Mouse (Mus musculus) midbrain, embryonic 16.5 days (tissue): ENCODE measurements around the gene Ice1. TPM values are rescaled to one million over a fixed set of nuclear protein-coding genes. Genes with fewer than 3 reads are reported as not detected.
A peak's percentile ranks its signal among the peaks of the same experiment; 100 is the strongest.

Experiments
- ATAC-seq: fragments of 200-750 bp; cut with Nextera tagmentation; 2 replicates; pipeline ENCODE4 v1.8.0; 2017; ENCODE audit warnings: moderate TSS enrichment
- H3K27ac ChIP-seq: fragments of 300-500 bp; sonication (generic); 2 replicates; pipeline ENCODE4 v1.5.1; 2014; ENCODE audit warnings: mild to moderate bottlenecking, low read length, mixed read lengths
- H3K27me3 ChIP-seq: fragments of 300-500 bp; sonication (generic); 2 replicates; pipeline ENCODE4 v1.6.1; 2014; ENCODE audit warnings: low read depth, low read length, mixed read lengths; ENCODE audit not compliant: control insufficient read depth, insufficient read depth
- H3K36me3 ChIP-seq: fragments of 300-500 bp; sonication (generic); 2 replicates; pipeline ENCODE4 v1.6.1; 2014; ENCODE audit warnings: mild to moderate bottlenecking, low read length, moderate library complexity, mixed read lengths; ENCODE audit not compliant: control insufficient read depth, insufficient read depth
- H3K4me1 ChIP-seq: fragments of 300-500 bp; sonication (generic); 2 replicates; pipeline ENCODE4 v1.6.1; 2014; ENCODE audit warnings: mild to moderate bottlenecking, low read length, mixed read lengths; ENCODE audit not compliant: control insufficient read depth, insufficient read depth
- H3K4me2 ChIP-seq: fragments of 300-500 bp; sonication (generic); 2 replicates; pipeline ENCODE4 v1.6.1; 2014; ENCODE audit warnings: mild to moderate bottlenecking, low read length, mixed read lengths
- H3K4me3 ChIP-seq: fragments of 300-500 bp; sonication (generic); 2 replicates; pipeline ENCODE4 v1.5.1; 2014; ENCODE audit warnings: low read depth, mild to moderate bottlenecking, low read length, moderate library complexity, mixed read lengths
- H3K9ac ChIP-seq: fragments of 300-500 bp; sonication (generic); 2 replicates; pipeline ENCODE4 v1.6.1; 2014; ENCODE audit warnings: low read depth, low read length, mixed read lengths
- H3K9me3 ChIP-seq: fragments of 300-500 bp; sonication (generic); replicated peaks from 2 replicates; pipeline ENCODE4 v1.6.1; 2014; ENCODE audit warnings: mild to moderate bottlenecking, low read length, mixed read lengths; ENCODE audit not compliant: control insufficient read depth, poor library complexity, severe bottlenecking
- WGBS: fragments of 180-500 bp; shearing (Covaris S2); extraction: QIAGEN DNeasy Blood & Tissue Kit; methylation state at CpG from one replicate; pipeline ENCODE4 v1.1.7; 2014; 5-methylcytosine and 5-hydroxymethylcytosine counted together
- polyA plus RNA-seq: library from polyadenylated mRNA; unstranded; fragments of >200 nt; fragmentation: Nextera tagmentation; extraction: Ambion mirVana; gene quantifications from 2 replicates; pipeline ENCODE4 v1.2.1, GENCODE M21; 2015

The Ice1 gene
- polyA plus RNA-seq, 1 experiment from 2014 or later = 38.2 TPM

- Histone ChIP-seq H3K9me3 (no peaks in the 10 kb centered on the region), H3K4me1 (peaks cover 12% of the 10 kb centered on the region; the same call in 1 of the 2 replicates), H3K36me3 (no peaks in the 10 kb centered on the region), H3K4me3 (no peak overlapping the region), H3K27me3 (no peaks in the 10 kb centered on the region), H3K9ac (no peak overlapping the region), H3K4me2 (no peak overlapping the region), H3K27ac (no peak overlapping the region)
- WGBS = 82% methylated on average over 5 of the region's 5 CpGs
- no peak for ATAC-seq
Measured at GRCm38 (mm10) chr13:70510199-70510598, 127.2 kb downstream of the Ice1 start.

- Histone ChIP-seq H3K4me1 (peaks cover 8% of the 10 kb centered on the region; the same call in 1 of the 2 replicates), H3K27ac (no peak overlapping the region), H3K9ac (no peak overlapping the region), H3K27me3 (no peaks in the 10 kb centered on the region), H3K36me3 (no peaks in the 10 kb centered on the region), H3K4me2 (no peak overlapping the region), H3K4me3 (no peak overlapping the region), H3K9me3 (no peaks in the 10 kb centered on the region)
- 65% methylated on average over 8 of the region's 8 CpGs for WGBS
- ATAC-seq = peak; percentile 45; the same call in 1 of the 2 replicates
Measured at GRCm38 (mm10) chr13:70509375-70510016, 127.9 kb downstream of the Ice1 start.

GRCm38 (mm10) chr13:70508708-70509374 is 128.6 kb downstream of the Ice1 start:
- peak; percentile 68 for ATAC-seq
- H3K4me2 ChIP-seq = no peak overlapping the region
- 49% methylated on average over 5 of the region's 5 CpGs for WGBS
- no peaks in the 10 kb centered on the region for H3K9me3 ChIP-seq
- H3K9ac ChIP-seq = no peak overlapping the region
- H3K27ac ChIP-seq = no peak overlapping the region
- peaks cover 8% of the 10 kb centered on the region; the same call in 1 of the 2 replicates for H3K4me1 ChIP-seq
- no peaks in the 10 kb centered on the region for H3K36me3 ChIP-seq
- no peak overlapping the region for H3K4me3 ChIP-seq
- no peaks in the 10 kb centered on the region for H3K27me3 ChIP-seq

Other genes starting within 250 kb of the Ice1 start
- gene Adamts16, start 204.2 kb upstream of the Ice1 start, polyA plus RNA-seq = 2.0 and 2.3 TPM in 2 replicates